Mouse (Mus musculus): Measurements from ENCODE around the gene P2rx3. TPM values are rescaled to one million over a fixed set of nuclear protein-coding genes. Genes with fewer than 3 reads are reported as not detected.
A peak's percentile ranks its signal among the peaks of the same experiment; 100 is the strongest.

Gene P2rx3
- total RNA-seq, 1 experiment from 2014 or later = 2.2 TPM

GRCm38 (mm10) chr2:84980188-84980587, 57.1 kb downstream of the P2rx3 start, which contains the start of gene Prg2:
TSS of gene Prg2 (plus strand) at chr2:84980461.
- no peak for DNase-seq

DNA sequence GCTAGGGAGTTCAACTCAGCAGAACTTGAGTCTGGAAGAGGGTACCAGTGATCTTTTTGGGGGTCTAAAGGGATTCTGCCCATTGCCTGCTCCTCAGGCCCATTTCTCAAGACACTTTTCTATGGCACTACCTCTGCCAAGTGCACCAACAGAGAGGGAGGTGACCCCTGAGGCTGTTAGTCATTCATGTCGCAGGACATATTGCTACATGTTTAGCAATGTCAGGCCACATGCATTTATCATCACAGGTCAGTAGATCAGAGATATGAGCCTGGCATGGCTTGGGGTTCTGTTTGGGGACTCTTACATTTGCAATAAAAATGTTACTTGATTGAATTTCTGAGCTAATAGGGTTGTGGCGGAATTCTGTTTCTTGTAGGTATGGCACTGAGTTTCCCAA, 61.7 kb downstream of the P2rx3 start:
- DNase-seq = no peak

GRCm38 (mm10) chr2:84967318-84967991, 69.8 kb downstream of the P2rx3 start:
- DNase-seq = no peak

GRCm38 (mm10) chr2:84964111-84964801, 73.0 kb downstream of the P2rx3 start:
- no peak for DNase-seq

GRCm38 (mm10) chr2:84962906-84963507, 74.3 kb downstream of the P2rx3 start:
- DNase-seq = no peak

- DNase-seq = no peak
Measured at GRCm38 (mm10) chr2:84961901-84962300, 75.4 kb downstream of the P2rx3 start.

- DNase-seq = peak; percentile 66
Measured at GRCm38 (mm10) chr2:84961300-84961699, 76.0 kb downstream of the P2rx3 start.

- DNase-seq = no peak
Measured at GRCm38 (mm10) chr2:84958588-84959264, 78.5 kb downstream of the P2rx3 start.

GRCm38 (mm10) chr2:84956274-84956673, 81.0 kb downstream of the P2rx3 start:
- DNase-seq = peak; percentile 80

- DNase-seq = no peak
Measured at GRCm38 (mm10) chr2:84955435-84955834, 81.8 kb downstream of the P2rx3 start.

GRCm38 (mm10) chr2:84952693-84953092, 84.6 kb downstream of the P2rx3 start:
- no peak for DNase-seq

- no peak for DNase-seq
Measured at GRCm38 (mm10) chr2:84952251-84952650, 85.0 kb downstream of the P2rx3 start.

DNA sequence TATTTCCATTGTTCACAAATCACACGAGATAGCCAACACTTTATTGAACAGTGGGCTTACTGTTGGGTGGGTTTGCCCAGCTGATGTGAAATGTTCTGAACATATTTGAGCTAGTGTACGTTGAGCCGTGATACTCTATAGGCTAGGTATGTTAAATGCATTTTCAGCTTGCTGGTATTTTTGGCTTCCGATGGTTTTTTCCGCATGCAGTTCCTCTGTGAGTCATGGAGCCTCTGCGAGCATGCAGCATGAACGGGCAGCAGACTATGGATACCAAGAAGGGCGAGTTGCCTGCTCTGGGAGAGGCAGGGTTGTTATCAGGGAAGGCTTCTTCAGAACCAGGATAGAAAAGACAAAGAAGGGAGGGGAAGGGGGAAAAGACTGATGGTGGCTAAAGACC, 86.2 kb downstream of the P2rx3 start:
- DNase-seq = no peak

GRCm38 (mm10) chr2:84948721-84949120, 88.5 kb downstream of the P2rx3 start:
- DNase-seq = no peak

Other genes starting within 250 kb of the P2rx3 start
- 16.9 and 19.9 TPM in 2 replicates for gene Ube2l6, start 238.6 kb downstream of the P2rx3 start, total RNA-seq (2021)
- not detected in 2 replicates for gene Smtnl1, start 214.8 kb downstream of the P2rx3 start, total RNA-seq (2021)
- gene Timm10, start 210.5 kb downstream of the P2rx3 start, total RNA-seq (2021) = 40.4 and 43.8 TPM in 2 replicates
- gene Slc43a1, start 198.6 kb downstream of the P2rx3 start, total RNA-seq (2021) = 2.4 and 4.3 TPM in 2 replicates
- 1.2 TPM in 2 replicates for gene Rtn4rl2, start 150.8 kb downstream of the P2rx3 start, total RNA-seq (2021)
- gene Slc43a3, start 100.9 kb downstream of the P2rx3 start, total RNA-seq (2021) = 54.7 and 55.7 TPM in 2 replicates
- gene Prg2, start 57.0 kb downstream of the P2rx3 start, total RNA-seq (2021) = not detected in 2 replicates
- not detected in 2 replicates for gene Prg3, start 49.2 kb downstream of the P2rx3 start, total RNA-seq (2021)
- gene Ssrp1, start 228 bp downstream of the P2rx3 start, total RNA-seq (2021) = 132 and 136 TPM in 2 replicates
- gene Tnks1bp1, start 10.6 kb upstream of the P2rx3 start, total RNA-seq (2021) = 80.1 and 137 TPM in 2 replicates
- gene Aplnr, start 98.8 kb upstream of the P2rx3 start, total RNA-seq (2021) = 45.1 and 46.7 TPM in 2 replicates
- gene Lrrc55, start 159.7 kb upstream of the P2rx3 start, total RNA-seq (2021) = 15.8 and 19.7 TPM in 2 replicates

Data from adrenal gland, postnatal 25 days (tissue).